Mouse (Mus musculus) embryonic facial prominence, embryonic 11.5 days (tissue): ENCODE data around the gene Abhd14b. TPM values are rescaled to one million over a fixed set of nuclear protein-coding genes. Genes with fewer than 3 reads are reported as not detected.
A peak's percentile ranks its signal among the peaks of the same experiment; 100 is the strongest.

Experiments
- ATAC-seq: fragments of 200-750 bp; cut with Nextera tagmentation; replicated peaks from 2 replicates; pipeline ENCODE4 v1.8.0; 2017; ENCODE audit warnings: low read depth; ENCODE audit not compliant: insufficient number of reproducible peaks, low FRiP score, low TSS enrichment
- DNase-seq: peaks from one replicate; pipeline ENCODE4 v3.0.0-alpha.2; 2015; ENCODE audit warnings: low spot score
- H3K27ac ChIP-seq: fragments of 300-500 bp; sonication (generic); replicated peaks from 2 replicates; pipeline ENCODE4 v1.5.1; 2014; ENCODE audit warnings: mild to moderate bottlenecking, low read depth, low read length, control low read depth
- H3K27me3 ChIP-seq: fragments of 300-500 bp; sonication (generic); 2 replicates; pipeline ENCODE4 v1.6.1; 2014; ENCODE audit warnings: mild to moderate bottlenecking, low read length, moderate library complexity, mixed read lengths; ENCODE audit not compliant: control insufficient read depth, insufficient read depth
- H3K36me3 ChIP-seq: fragments of 300-500 bp; sonication (generic); replicated peaks from 2 replicates; pipeline ENCODE4 v1.6.1; 2014; ENCODE audit warnings: low read depth, mild to moderate bottlenecking, low read length, moderate library complexity, mixed read lengths; ENCODE audit not compliant: control insufficient read depth, insufficient read depth
- H3K4me1 ChIP-seq: fragments of 300-500 bp; sonication (generic); 2 replicates; pipeline ENCODE4 v1.6.1; 2014; ENCODE audit warnings: low read length, mixed read lengths; ENCODE audit not compliant: control insufficient read depth, insufficient read depth
- H3K4me2 ChIP-seq: fragments of 300-500 bp; sonication (generic); 2 replicates; pipeline ENCODE4 v1.6.1; 2014; ENCODE audit warnings: low read depth, mild to moderate bottlenecking, control low read depth, low read length, moderate library complexity
- H3K4me3 ChIP-seq: fragments of 300-500 bp; sonication (generic); 2 replicates; pipeline ENCODE4 v1.5.1; 2014; ENCODE audit warnings: low read depth, low read length, control low read depth
- H3K9ac ChIP-seq: fragments of 300-500 bp; sonication (generic); replicated peaks from 2 replicates; pipeline ENCODE4 v1.6.1; 2014; ENCODE audit warnings: mild to moderate bottlenecking, control low read depth, low read length
- H3K9me3 ChIP-seq: fragments of 300-500 bp; sonication (generic); replicated peaks from 2 replicates; pipeline ENCODE4 v1.6.1; 2016; ENCODE audit warnings: mild to moderate bottlenecking, low read length, inconsistent platforms, mixed read lengths; ENCODE audit not compliant: control insufficient read depth
- WGBS: fragments of 180-500 bp; shearing (Covaris S2); extraction: QIAGEN DNeasy Blood & Tissue Kit; methylation state at CpG from one replicate; pipeline ENCODE4 v1.1.7; 2014; 5-methylcytosine and 5-hydroxymethylcytosine counted together
- polyA plus RNA-seq: library from polyadenylated mRNA; unstranded; fragments of >200 nt; fragmentation: Nextera tagmentation; extraction: Ambion mirVana; gene quantifications from 2 replicates; pipeline ENCODE4 v1.2.1, GENCODE M21; 2014

Abhd14b gene
- polyA plus RNA-seq, 1 experiment from 2014 or later: 4.9 TPM

GRCm38 (mm10) chr9:106451298-106451697 is 4.0 kb downstream of the Abhd14b start:
- H3K4me3 ChIP-seq: no peak overlapping the region
- H3K9me3 ChIP-seq: no peaks in the 10 kb centered on the region
- peaks cover 18% of the 10 kb centered on the region for H3K4me1 ChIP-seq
- WGBS: 78% methylated on average over 11 of the region's 11 CpGs
- no peak overlapping the region for H3K9ac ChIP-seq
- DNase-seq (no peak), ATAC-seq (no peak)
- H3K27me3 ChIP-seq: no peaks in the 10 kb centered on the region
- H3K27ac ChIP-seq: no peak overlapping the region; the same call in 1 of the 2 replicates
- no peak overlapping the region for H3K4me2 ChIP-seq
- H3K36me3 ChIP-seq: no peaks in the 10 kb centered on the region

GRCm38 (mm10) chr9:106451899-106452298 is 4.6 kb downstream of the Abhd14b start:
- H3K27ac ChIP-seq: no peak overlapping the region
- H3K36me3 ChIP-seq: no peaks in the 10 kb centered on the region
- peaks cover 24% of the 10 kb centered on the region for H3K4me1 ChIP-seq
- H3K4me2 ChIP-seq: no peak overlapping the region
- no peak overlapping the region for H3K9ac ChIP-seq
- DNase-seq (no peak), ATAC-seq (no peak)
- 75% methylated on average over 2 of the region's 2 CpGs for WGBS
- no peak overlapping the region for H3K4me3 ChIP-seq
- H3K27me3 ChIP-seq: no peaks in the 10 kb centered on the region
- no peaks in the 10 kb centered on the region for H3K9me3 ChIP-seq

DNA sequence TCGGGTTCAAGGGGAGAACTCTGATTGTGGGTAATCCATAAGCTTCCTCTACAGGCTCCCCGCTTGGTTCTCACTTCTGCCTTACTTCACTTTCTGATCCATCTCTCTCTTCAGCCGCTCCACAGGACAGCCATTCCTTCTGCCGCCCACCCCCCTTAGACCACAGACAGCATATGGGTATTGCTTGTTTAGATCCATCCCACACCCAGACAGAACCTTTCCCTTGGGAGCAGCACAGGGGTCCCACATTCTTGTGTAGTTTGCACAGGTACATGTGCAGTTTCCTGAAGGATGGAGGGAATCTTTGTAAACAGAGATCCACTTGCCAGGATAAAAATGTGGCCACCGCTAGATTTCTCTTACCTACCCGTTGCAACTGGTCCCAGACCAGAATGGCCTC is 5.1 kb downstream of the Abhd14b start:
- DNase-seq: no peak

DNA sequence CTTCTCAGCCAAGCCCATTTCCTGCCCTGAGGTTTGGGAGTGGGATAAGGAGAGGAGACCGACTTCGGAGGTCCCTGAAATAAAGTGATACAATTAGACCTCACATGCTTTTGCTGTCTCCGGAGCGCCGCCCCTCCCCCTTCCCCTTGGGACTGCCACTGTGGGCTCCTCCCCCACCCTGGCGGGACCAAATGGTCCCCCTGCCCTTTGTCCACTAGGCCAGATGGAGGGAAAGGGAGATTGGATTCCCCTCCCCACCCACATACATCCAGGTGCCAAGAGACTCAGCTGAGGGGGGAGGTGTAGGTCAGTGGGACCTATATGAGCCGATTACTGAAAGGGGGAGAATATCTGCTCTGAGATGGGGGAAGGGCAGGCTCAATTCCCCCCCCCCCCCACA is 5.6 kb downstream of the Abhd14b start:
- peaks cover 32% of the 10 kb centered on the region for H3K4me1 ChIP-seq
- H3K27ac ChIP-seq: peak overlapping the region; percentile 93
- ATAC-seq: 0 out of 2 replicates have a peak, but pooled peaks have one; percentile 1
- H3K4me3 ChIP-seq: peak overlapping the region; percentile 84
- no peaks in the 10 kb centered on the region for H3K27me3 ChIP-seq
- H3K9ac ChIP-seq: peak overlapping the region; percentile 83
- peak; percentile 68 for DNase-seq
- no peaks in the 10 kb centered on the region for H3K36me3 ChIP-seq
- no peaks in the 10 kb centered on the region for H3K9me3 ChIP-seq
- H3K4me2 ChIP-seq: peak overlapping the region; percentile 96
- WGBS: 0% methylated on average over 7 of the region's 7 CpGs

More for the DNA sequence above, 5.1 kb downstream of the Abhd14b start:
- Histone ChIP-seq H3K27ac (peak overlapping the region; percentile 93; the same call in 1 of the 2 replicates), H3K9ac (peak overlapping the region; percentile 83), H3K9me3 (no peaks in the 10 kb centered on the region), H3K4me3 (peak overlapping the region; percentile 84), H3K4me2 (peak overlapping the region; percentile 96), H3K36me3 (no peaks in the 10 kb centered on the region), H3K4me1 (peaks cover 29% of the 10 kb centered on the region), H3K27me3 (no peaks in the 10 kb centered on the region)
- 34% methylated on average over 6 of the region's 6 CpGs for WGBS
- ATAC-seq: no peak

DNA sequence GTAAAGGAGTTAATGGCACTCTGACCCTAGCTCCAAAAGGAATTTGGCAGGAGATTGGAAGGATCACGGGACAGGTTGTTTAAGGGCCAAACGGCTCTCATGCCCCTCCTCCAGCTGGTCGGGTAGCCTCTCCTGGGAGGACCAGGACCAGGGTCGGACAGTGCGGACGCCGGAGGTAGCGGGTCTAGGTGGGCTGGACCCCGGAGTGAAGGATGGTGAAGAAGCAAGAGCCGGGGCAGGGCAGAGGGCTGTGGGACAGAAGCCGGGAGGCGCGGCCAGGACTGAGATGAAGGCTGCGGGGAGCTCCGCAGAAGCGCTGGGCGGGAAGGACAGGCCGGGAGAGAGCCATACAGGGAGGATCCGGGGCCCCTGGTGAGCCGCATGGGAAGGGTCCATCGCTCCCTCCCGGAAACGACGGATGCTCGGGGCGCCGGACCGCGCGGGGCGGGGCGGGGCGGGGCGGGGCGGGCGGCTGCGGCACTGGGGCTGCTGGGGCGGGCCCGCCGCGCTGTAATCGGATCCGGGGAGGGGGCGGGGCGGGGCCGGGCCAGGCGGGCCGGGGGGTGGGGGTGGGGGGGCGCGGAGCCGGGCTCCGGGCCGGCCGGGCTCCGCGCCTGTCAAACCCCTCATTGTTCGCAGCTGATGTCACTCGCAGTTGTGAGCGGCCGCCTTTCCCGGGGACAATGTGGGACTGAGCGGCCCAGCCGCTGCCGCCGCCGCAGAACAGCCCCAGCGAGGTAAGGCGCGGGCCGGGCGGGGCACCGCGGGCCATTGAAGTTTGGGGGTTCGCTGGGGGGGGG is 6.2 kb downstream of the Abhd14b start, which contains the start of gene Pcbp4:
TSS of gene Pcbp4 (plus strand) at position 21 of the 800 bp plus-strand sequence.
- H3K9ac ChIP-seq: peak within 1 kb of the TSS; percentile 83
- peak within 1 kb of the TSS; percentile 93 for H3K27ac ChIP-seq
- H3K27me3 ChIP-seq: no peaks in the 10 kb centered on the region
- under 1% methylated on average over 35 of the region's 74 CpGs for WGBS
- ATAC-seq: peak; percentile 57
- DNase-seq: peak; percentile 83
- peak within 1 kb of the TSS; percentile 84 for H3K4me3 ChIP-seq
- no peaks in the 10 kb centered on the region for H3K9me3 ChIP-seq
- H3K36me3 ChIP-seq: no peaks in the 10 kb centered on the region
- H3K4me1 ChIP-seq: peaks cover 29% of the 10 kb centered on the region
- peak within 1 kb of the TSS; percentile 96 for H3K4me2 ChIP-seq

DNA sequence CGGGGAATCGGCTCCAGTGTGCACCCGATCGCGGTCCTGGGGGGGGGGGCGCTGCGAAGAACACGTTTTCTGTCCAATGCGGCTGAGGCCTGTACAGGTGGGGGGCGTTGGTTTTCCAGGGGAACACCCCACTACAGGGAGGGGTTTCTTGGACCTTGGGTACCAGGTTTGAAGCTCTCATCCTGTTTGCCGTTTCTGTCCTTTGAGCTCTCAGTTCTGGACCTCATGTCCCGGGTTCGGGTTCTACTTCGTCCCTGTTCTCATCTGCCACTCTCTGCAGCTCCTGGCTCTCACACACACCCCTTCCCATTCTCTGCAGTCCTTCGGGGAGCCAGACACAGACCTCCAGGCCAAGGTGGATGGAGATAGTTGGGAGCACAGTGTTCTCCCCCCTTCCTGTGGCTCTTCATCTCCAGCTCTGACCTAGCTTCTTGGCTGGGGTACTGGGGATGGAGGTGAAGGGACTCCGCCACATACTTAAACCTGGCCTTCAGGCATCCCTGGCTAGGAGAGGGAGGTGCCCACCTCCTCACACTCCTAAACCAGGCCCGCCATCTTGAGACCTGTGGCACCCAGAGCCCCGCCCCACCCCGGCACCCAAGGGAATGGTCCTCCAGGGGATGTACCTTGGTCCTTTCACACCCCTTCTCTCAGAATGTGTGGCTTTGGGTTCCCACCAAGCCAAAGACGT is 7.0 kb downstream of the Abhd14b start:
- peak overlapping the region; percentile 96 for H3K4me2 ChIP-seq
- H3K9ac ChIP-seq: peak overlapping the region; percentile 83
- no peaks in the 10 kb centered on the region for H3K9me3 ChIP-seq
- H3K4me3 ChIP-seq: peak overlapping the region; percentile 84
- H3K36me3 ChIP-seq: no peaks in the 10 kb centered on the region
- peak overlapping the region; percentile 93 for H3K27ac ChIP-seq
- WGBS: under 1% methylated on average over 13 of the region's 20 CpGs
- ATAC-seq (0 out of 2 replicates have a peak, but pooled peaks have one; percentile 0), DNase-seq (peak; percentile 56)
- H3K27me3 ChIP-seq: no peaks in the 10 kb centered on the region
- H3K4me1 ChIP-seq: peaks cover 30% of the 10 kb centered on the region

GRCm38 (mm10) chr9:106454888-106455681 is 7.8 kb downstream of the Abhd14b start:
- no peaks in the 10 kb centered on the region for H3K9me3 ChIP-seq
- ATAC-seq: no peak; the same call in 1 of the 2 replicates
- under 1% methylated on average over 17 of the region's 17 CpGs for whole genome bisulfite sequencing

More at GRCm38 (mm10) chr9:106454888-106455681, 7.8 kb downstream of the Abhd14b start:
- peak; percentile 77 for DNase-seq
- Histone ChIP-seq H3K4me1 (peaks cover 30% of the 10 kb centered on the region), H3K27me3 (no peaks in the 10 kb centered on the region), H3K27ac (peak overlapping the region; percentile 93), H3K4me2 (peak overlapping the region; percentile 96), H3K4me3 (peak overlapping the region; percentile 84), H3K36me3 (no peaks in the 10 kb centered on the region), H3K9ac (peak overlapping the region; percentile 83)
